Mouse (Mus musculus) embryonic facial prominence, embryonic 12.5 days (tissue): ENCODE data around the gene Chga. TPM values are rescaled to one million over a fixed set of nuclear protein-coding genes. Genes with fewer than 3 reads are reported as not detected.

Source experiments
- ATAC-seq: fragments of 200-750 bp; cut with Nextera tagmentation; 2 replicates; pipeline ENCODE4 v1.8.0; 2017; ENCODE audit not compliant: insufficient number of reproducible peaks, insufficient read depth, low FRiP score, low TSS enrichment
- H3K27ac ChIP-seq: fragments of 300-500 bp; sonication (generic); 2 replicates; pipeline ENCODE4 v1.5.1; 2016; ENCODE audit warnings: mild to moderate bottlenecking
- H3K27me3 ChIP-seq: fragments of 300-500 bp; sonication (generic); 2 replicates; pipeline ENCODE4 v1.6.1; 2016; ENCODE audit warnings: mild to moderate bottlenecking, moderate library complexity
- H3K36me3 ChIP-seq: fragments of 300-500 bp; sonication (generic); 2 replicates; pipeline ENCODE4 v1.6.1; 2016; ENCODE audit warnings: mild to moderate bottlenecking
- H3K4me1 ChIP-seq: fragments of 300-500 bp; sonication (generic); 2 replicates; pipeline ENCODE4 v1.6.1; 2016
- H3K4me2 ChIP-seq: fragments of 300-500 bp; sonication (generic); replicated peaks from 2 replicates; pipeline ENCODE4 v1.6.1; 2016; ENCODE audit warnings: mild to moderate bottlenecking, moderate library complexity
- H3K4me3 ChIP-seq: fragments of 300-500 bp; sonication (generic); 2 replicates; pipeline ENCODE4 v1.5.1; 2016; ENCODE audit warnings: mild to moderate bottlenecking
- H3K9ac ChIP-seq: fragments of 300-500 bp; sonication (generic); 2 replicates; pipeline ENCODE4 v1.6.1; 2016; ENCODE audit warnings: mild to moderate bottlenecking, moderate library complexity
- H3K9me3 ChIP-seq: fragments of 300-500 bp; sonication (generic); 2 replicates; pipeline ENCODE4 v1.6.1; 2016; ENCODE audit warnings: mild to moderate bottlenecking, moderate library complexity
- WGBS: fragments of 180-500 bp; shearing (Covaris S2); methylation state at CpG from one replicate; pipeline ENCODE4 v1.1.7; 2016; 5-methylcytosine and 5-hydroxymethylcytosine counted together
- polyA plus RNA-seq: library from polyadenylated mRNA; unstranded; fragments of >200 nt; fragmentation: Nextera tagmentation; extraction: Ambion mirVana; gene quantifications from 2 replicates; pipeline ENCODE4 v1.2.1, GENCODE M21; 2016

Gene Chga
- polyA plus RNA-seq, 1 experiment from 2014 or later = 10.1 TPM

- H3K4me1 ChIP-seq = peaks cover 33% of the 10 kb centered on the region
- 0 out of 2 replicates have a peak, but pooled peaks cover 4% of the 10 kb centered on the region for H3K9me3 ChIP-seq
- WGBS = 66% methylated on average over 9 of the region's 9 CpGs
- peaks cover 5% of the 10 kb centered on the region; the same call in 1 of the 2 replicates for H3K36me3 ChIP-seq
- peak overlapping the region; percentile 58 for H3K27ac ChIP-seq
- no peak overlapping the region for H3K4me3 ChIP-seq
- ATAC-seq = no peak
- no peaks in the 10 kb centered on the region for H3K27me3 ChIP-seq
- no peak overlapping the region for H3K9ac ChIP-seq
- no peak overlapping the region for H3K4me2 ChIP-seq
Measured at GRCm38 (mm10) chr12:102602255-102603041, 47.7 kb downstream of the Chga start.

DNA sequence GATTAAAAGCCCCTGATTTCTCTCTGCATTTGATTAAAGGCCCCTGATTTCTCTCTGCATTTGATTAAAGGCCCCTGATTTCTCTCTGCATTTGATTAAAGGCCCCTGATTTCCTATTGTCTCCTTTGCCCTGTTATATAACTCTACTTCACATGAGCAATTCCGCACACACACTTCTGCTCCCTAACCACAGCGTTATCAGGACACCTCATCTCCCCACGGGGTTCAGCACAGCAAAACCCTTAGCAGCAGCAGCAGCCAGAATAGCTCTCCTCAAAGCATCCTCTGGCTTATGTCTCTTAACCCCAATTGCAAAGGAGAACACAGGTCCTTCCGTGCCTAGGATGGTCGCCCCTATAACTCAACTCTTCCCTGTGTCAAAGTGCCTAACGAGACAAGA, 50.8 kb downstream of the Chga start:
- WGBS = 72% methylated on average over 6 of the region's 6 CpGs
- Histone ChIP-seq H3K4me1 (peaks cover 24% of the 10 kb centered on the region), H3K27ac (no peak overlapping the region), H3K9ac (no peak overlapping the region), H3K27me3 (no peaks in the 10 kb centered on the region), H3K36me3 (peaks cover 5% of the 10 kb centered on the region; the same call in 1 of the 2 replicates), H3K4me3 (no peak overlapping the region), H3K9me3 (no peaks in the 10 kb centered on the region), H3K4me2 (no peak overlapping the region)
- ATAC-seq = no peak

- H3K4me1 ChIP-seq = peaks cover 9% of the 10 kb centered on the region
- no peak overlapping the region for H3K9ac ChIP-seq
- H3K27me3 ChIP-seq = no peaks in the 10 kb centered on the region
- WGBS = 92% methylated on average over 8 of the region's 8 CpGs
- H3K9me3 ChIP-seq = no peaks in the 10 kb centered on the region
- H3K4me2 ChIP-seq = no peak overlapping the region
- ATAC-seq = no peak
- H3K27ac ChIP-seq = no peak overlapping the region
- peaks cover 5% of the 10 kb centered on the region; the same call in 1 of the 2 replicates for H3K36me3 ChIP-seq
- no peak overlapping the region for H3K4me3 ChIP-seq
Measured at GRCm38 (mm10) chr12:102607066-102607465, 52.3 kb downstream of the Chga start.

DNA sequence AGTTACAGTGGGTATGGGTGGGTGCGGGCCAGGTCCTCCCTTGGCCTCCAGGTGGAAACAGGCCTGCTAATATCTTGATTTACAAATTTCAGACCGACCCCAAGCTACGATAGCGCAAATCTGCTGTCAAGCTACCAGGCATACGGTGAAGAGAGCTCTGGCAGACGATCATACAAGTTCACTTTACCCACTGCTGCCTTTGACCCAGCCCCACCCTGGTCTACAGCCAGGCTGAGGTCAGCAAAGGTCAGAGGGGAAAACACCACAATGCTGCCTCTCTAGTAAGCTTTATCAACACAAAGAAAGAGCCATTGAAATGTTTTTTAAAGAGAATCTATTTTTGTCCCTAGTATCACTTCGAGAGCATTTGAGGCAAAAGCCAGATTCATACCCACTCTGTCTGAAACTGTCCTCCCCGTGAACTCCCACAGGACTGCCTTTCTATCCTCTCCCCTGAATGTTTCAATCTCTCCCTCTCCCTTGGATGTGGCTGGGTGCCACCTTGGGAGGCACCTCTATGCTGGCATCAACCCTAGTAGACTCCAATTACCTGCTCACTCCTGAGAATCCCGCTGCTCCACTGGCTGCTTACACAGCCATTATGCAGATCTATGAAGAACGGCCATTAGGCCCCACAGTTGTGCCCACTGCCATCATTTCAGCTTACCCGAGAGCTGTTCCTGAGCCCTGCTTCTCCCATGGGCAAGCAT, 53.2 kb downstream of the Chga start:
- H3K36me3 ChIP-seq = peaks cover 5% of the 10 kb centered on the region; the same call in 1 of the 2 replicates
- H3K9ac ChIP-seq = no peak overlapping the region
- peaks cover 6% of the 10 kb centered on the region; the same call in 1 of the 2 replicates for H3K4me1 ChIP-seq
- H3K4me2 ChIP-seq = no peak overlapping the region
- no peak for ATAC-seq
- no peaks in the 10 kb centered on the region for H3K27me3 ChIP-seq
- H3K4me3 ChIP-seq = no peak overlapping the region
- H3K27ac ChIP-seq = no peak overlapping the region
- H3K9me3 ChIP-seq = no peaks in the 10 kb centered on the region
- WGBS = 82% methylated on average over 11 of the region's 11 CpGs

- no peak overlapping the region for H3K27ac ChIP-seq
- H3K4me3 ChIP-seq = no peak overlapping the region
- 91% methylated on average over 8 of the region's 8 CpGs for WGBS
- H3K4me1 ChIP-seq = peaks cover 11% of the 10 kb centered on the region; the same call in 1 of the 2 replicates
- H3K4me2 ChIP-seq = no peak overlapping the region
- no peaks in the 10 kb centered on the region for H3K9me3 ChIP-seq
- H3K36me3 ChIP-seq = no peaks in the 10 kb centered on the region
- H3K27me3 ChIP-seq = no peaks in the 10 kb centered on the region
- ATAC-seq = no peak
- no peak overlapping the region for H3K9ac ChIP-seq
Measured at GRCm38 (mm10) chr12:102610927-102611326, 56.2 kb downstream of the Chga start.

DNA sequence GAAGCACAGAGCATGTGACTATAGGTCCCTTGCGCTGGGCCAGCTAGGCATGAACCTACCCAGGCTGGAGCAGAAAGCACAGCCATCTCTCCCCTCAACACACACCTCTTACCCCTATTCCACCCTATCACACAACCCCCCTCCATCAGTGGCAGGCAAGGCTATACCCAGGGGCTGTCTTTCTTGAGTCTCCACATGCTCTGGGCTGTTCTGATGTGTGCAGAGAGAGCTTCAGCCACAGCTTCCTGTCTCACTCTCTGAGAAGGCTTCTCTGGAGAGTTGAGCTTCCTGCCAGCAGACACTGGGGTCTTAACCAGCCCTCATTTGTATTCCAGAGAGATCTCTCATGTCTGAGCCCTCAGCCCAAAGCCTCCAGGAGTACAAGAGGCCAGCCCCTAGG, 57.7 kb downstream of the Chga start:
- Histone ChIP-seq H3K4me3 (no peak overlapping the region), H3K4me1 (peaks cover 21% of the 10 kb centered on the region; the same call in 1 of the 2 replicates), H3K9ac (no peak overlapping the region), H3K36me3 (no peaks in the 10 kb centered on the region), H3K27me3 (no peaks in the 10 kb centered on the region), H3K27ac (no peak overlapping the region), H3K9me3 (no peaks in the 10 kb centered on the region), H3K4me2 (no peak overlapping the region)
- WGBS = 86% methylated on average over 1 of the region's 1 CpGs
- ATAC-seq = no peak

DNA sequence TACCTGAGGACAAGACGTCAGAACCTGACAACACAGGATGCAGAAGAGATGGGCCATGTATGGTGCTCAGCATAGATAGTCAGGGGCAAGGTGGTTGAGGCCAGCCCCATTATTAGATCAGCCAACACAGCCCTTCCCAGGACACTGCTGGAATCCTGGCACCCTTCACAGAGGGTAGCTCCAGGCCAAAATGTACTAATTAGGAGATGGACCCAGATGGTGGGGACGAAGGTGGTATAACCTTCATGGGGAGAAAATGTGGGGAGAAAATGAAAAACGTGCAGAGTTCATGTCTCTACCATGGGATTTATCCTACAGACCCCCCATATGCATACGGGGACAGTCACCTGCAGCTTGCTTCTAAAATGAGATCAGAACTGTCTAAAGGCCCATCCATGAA, 58.6 kb downstream of the Chga start:
- Histone ChIP-seq H3K4me3 (no peak overlapping the region), H3K4me2 (no peak overlapping the region), H3K9me3 (no peaks in the 10 kb centered on the region), H3K9ac (no peak overlapping the region), H3K36me3 (no peaks in the 10 kb centered on the region), H3K27me3 (no peaks in the 10 kb centered on the region), H3K4me1 (peaks cover 21% of the 10 kb centered on the region; the same call in 1 of the 2 replicates), H3K27ac (no peak overlapping the region)
- ATAC-seq = no peak
- 90% methylated on average over 4 of the region's 4 CpGs for WGBS

Other genes with a start within 250 kb of the Chga start
- gene Lgmn, start 115.2 kb upstream of the Chga start, polyA plus RNA-seq = 63.0 and 70.6 TPM in 2 replicates
- 35.9 and 41.2 TPM in 2 replicates for gene Golga5, start 85.8 kb upstream of the Chga start, polyA plus RNA-seq
- 12.0 and 15.0 TPM in 2 replicates for gene Itpk1, start 150.0 kb downstream of the Chga start, polyA plus RNA-seq
- 30.4 and 32.6 TPM in 2 replicates for gene Moap1, start 188.7 kb downstream of the Chga start, polyA plus RNA-seq
- gene Tmem251, start 188.8 kb downstream of the Chga start, polyA plus RNA-seq = 10.4 and 11.0 TPM in 2 replicates
- not detected in 2 replicates for gene Gm28051, start 202.8 kb downstream of the Chga start, polyA plus RNA-seq
- gene Gon7, start 202.8 kb downstream of the Chga start, polyA plus RNA-seq = 35.3 and 42.2 TPM in 2 replicates
- 45.6 and 51.6 TPM in 2 replicates for gene Ubr7, start 203.0 kb downstream of the Chga start, polyA plus RNA-seq
- 31.8 and 32.0 TPM in 2 replicates for gene Gm20604, start 203.7 kb downstream of the Chga start, polyA plus RNA-seq